Mouse (Mus musculus): ENCODE measurements around the gene Rag1.

- TF ChIP-seq CTCF (IDR thresholded peaks at IDR 0.05; ENCODE audit: borderline replicate concordance, control insufficient read depth, extremely low read depth, insufficient read depth, low read length, poor library complexity) (no peak), POLR2A (IDR thresholded peaks at IDR 0.05; ENCODE audit: control insufficient read depth, extremely low read depth, insufficient read depth, low read length, poor library complexity) (no peak)
Observed at GRCm38 (mm10) chr2:101615464-101616305, 33.6 kb downstream of the Rag1 start.

All from thymus, adult 2 months (tissue).